Mouse (Mus musculus) lung, postnatal 4 days (tissue): Measurements from ENCODE around the gene Banp.
A peak's percentile ranks its signal among the peaks of the same experiment; 100 is the strongest.

Experiments used
- DNase-seq, 2 experiments: peaks; one replicate each; pipeline ENCODE4 v3.0.0; 2021

The Banp gene

DNA sequence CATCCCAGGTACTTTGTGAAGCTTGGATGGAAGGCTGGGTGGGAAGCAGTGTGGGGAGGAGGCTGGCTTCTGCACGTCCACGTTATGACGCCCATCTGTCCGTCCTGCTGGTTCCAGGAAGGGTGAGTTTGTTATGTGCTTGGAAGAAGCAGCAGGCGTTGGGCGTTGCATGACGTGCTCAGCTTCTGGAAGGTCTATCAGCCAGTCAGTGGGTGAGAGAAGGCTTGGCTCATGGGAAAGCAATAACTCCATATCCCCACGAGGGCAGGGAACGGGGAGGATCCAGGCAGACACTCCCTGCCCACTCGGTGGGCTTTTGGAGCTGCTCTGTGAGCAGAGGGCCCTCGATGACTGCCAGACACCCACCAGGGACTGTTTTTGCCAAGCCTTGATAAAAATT, 119.7 kb downstream of the Banp start:
- DNase-seq: no peak

DNA sequence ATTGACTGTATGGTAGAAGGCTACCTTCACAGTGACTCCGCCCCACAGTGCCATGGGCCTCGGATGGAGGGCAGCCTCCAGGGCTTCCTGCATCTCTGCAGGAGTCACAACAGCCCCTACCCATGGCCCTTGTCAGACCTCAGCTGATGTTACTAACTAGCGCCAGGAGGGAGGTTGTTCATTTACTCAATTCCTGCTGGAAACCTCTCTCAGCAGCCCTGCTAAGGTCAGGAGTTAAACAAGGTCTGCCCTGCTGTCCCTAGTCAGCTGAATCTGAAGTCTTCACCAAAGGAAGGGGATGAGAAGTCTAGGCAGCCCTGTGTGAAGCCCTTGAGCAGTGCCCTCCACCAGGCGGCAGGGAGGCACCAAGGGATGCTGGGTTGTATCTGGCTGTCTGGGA, 121.6 kb downstream of the Banp start:
- no peak for DNase-seq

DNA sequence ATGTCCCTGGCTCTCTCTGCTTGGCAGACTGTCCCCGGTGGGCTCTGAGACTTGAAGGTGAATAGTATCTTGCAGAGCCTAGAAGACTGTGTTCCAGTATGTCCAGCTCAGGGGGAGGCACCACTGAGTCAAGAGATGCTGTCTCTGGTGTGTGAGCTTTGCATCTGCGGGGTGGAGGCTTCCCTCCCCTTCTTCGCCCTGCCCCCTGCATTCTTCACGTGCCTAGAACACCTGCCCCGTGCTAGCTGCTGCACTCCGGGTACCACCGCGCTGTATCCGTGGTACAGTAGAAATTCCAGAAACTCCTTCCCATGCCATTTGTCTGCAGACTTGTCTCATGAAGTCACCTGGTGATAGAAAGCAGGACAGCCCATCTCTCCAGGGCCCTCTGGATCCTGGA, 124.4 kb downstream of the Banp start:
- DNase-seq: no peak

DNA sequence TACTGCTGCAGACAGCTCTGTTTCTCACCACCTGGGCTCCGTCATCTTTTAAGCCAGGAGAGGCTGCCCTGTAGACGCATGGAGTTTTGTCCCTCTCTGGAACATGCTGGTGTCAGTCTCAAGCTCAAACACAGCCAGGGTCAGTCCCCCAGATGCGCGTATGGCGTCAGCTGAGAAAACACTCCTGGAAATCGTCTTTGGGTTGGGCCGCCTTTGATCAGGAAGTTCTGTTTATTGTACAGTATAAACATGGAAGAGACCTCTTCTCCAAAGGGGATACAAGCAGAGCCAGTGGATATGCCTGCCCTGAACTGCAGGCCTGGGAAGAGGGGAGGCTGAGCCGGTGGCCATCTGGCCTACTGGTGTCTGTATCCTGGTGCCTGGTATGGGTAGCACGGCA, 124.9 kb downstream of the Banp start:
- DNase-seq: peak; percentile 33 to 49

GRCm38 (mm10) chr8:122074977-122075376, 125.4 kb downstream of the Banp start:
- DNase-seq: no peak

DNA sequence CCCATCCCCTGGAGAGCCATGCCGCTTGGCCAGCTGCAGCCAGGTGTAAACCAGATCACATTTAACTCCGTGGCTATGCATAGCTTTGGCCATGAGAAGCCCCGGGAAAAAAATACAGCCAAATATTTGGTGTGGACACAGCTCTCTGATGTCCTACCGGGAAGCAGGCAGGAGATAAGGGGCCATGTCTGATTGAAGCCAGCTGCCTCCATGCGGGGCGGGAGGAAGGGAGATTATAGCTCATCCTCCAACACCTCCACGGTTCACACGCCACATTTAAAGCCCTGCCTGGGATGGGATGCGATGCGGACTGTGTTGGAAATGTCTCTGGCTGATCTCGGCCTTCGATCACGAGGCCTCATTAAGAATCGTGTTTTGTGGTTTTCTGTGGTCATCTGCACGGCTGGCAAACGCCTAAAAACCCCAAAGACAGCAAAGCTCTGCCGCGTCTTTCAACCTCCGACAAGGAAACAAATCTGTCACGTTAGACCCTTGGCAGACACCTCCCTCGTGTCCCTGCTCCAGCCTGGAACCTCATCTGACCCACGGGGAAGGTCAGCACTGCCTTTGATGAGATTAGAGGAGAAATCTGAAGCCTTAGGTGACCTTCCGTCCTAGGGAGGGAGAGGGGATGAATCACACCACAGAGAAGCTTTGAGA, 126.8 kb downstream of the Banp start:
- DNase-seq: no peak

- DNase-seq: no peak
These were observed 128.8 kb downstream of the Banp start for GRCm38 (mm10) chr8:122078321-122078720.
